Mouse (Mus musculus) urinary bladder, postnatal 14 days (tissue): ENCODE data around the gene Trappc5.

Experiments
- DNase-seq: peaks from one replicate; pipeline ENCODE4 v3.0.0; 2021; ENCODE audit warnings: low spot score

Trappc5 gene

GRCm38 (mm10) chr8:3676131-3676992 lies at the start of gene Trappc5:
Gene Trappc5, plus strand, starts transcription at chr8:3676299.
- peak; percentile 92 for DNase-seq

GRCm38 (mm10) chr8:3626971-3627370 lies 49.1 kb upstream of the Trappc5 start:
- no peak for DNase-seq

- DNase-seq, result peak; percentile 36
These were observed 48.1 kb upstream of the Trappc5 start for GRCm38 (mm10) chr8:3628014-3628413.

DNA sequence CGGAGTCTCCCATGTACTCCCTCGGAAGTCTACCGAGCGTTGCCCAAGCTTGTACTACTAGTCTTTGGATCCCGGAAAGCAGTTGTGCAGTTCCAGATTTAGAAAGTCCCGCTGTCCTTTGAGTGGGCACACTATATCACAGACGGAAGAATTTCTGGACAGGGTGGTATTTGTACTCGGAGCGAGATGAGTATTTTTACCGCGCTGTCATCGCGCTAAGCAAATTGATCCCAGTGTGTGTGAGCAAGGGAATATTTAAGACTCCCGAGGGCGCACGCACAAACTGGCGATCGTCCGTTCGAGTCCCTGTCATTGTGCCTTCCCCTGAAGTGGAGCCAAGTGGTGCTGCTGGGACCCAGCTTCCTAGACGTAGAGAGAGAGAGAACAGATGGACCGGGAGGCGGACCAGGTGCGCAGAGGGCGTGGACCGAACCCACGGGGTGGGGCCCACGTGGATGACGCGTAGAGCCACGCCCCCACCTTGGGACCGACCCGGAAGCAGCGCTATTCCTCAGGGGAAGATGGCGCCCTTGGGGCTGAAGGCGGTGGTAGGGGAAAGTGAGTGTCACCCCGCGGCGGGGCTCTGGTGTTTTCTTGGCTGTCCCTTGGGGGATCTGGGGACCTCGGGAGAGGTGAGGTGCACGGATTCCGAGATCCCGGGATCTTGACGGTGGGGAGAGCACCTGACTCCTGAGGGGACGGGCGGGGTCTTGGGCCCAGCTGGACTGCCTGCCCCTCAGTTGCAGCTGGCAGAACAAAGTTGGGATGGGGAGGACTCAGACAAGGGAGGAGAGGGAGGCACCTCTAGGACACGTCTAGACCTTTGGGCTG lies 45.2 kb upstream of the Trappc5 start, which contains the start of gene Stxbp2:
Stxbp2 (plus strand) TSS at position 309 of the 831 bp plus-strand sequence.
- peak; percentile 90 for DNase-seq

GRCm38 (mm10) chr8:3631478-3631875 lies 44.6 kb upstream of the Trappc5 start:
- peak; percentile 48 for DNase-seq

GRCm38 (mm10) chr8:3645804-3646203 lies 30.3 kb upstream of the Trappc5 start:
- peak; percentile 65 for DNase-seq

- DNase-seq, result no peak
These were observed 29.1 kb upstream of the Trappc5 start for GRCm38 (mm10) chr8:3646824-3647531.

DNA sequence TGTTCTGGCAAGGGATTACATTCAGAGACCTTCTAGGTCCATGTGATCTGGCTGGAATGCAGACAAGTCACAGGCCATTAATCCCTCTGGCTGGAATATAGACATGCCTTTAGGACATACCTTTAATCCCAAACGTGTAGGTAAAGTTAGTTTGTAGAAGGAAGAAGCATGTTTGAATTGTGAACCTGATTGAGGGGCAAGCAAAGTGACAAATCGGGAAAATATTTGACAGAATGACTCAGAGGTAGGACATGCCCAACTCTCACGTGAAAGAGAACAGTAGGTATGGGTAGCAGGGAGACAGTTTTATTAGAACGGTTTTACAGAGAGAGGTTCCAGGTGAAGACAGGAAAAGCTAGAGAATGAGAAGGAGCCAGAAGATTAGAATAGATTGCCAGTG lies 28.5 kb upstream of the Trappc5 start:
- DNase-seq, result no peak

- no peak for DNase-seq
These were observed 27.8 kb upstream of the Trappc5 start for GRCm38 (mm10) chr8:3648268-3648667.

DNA sequence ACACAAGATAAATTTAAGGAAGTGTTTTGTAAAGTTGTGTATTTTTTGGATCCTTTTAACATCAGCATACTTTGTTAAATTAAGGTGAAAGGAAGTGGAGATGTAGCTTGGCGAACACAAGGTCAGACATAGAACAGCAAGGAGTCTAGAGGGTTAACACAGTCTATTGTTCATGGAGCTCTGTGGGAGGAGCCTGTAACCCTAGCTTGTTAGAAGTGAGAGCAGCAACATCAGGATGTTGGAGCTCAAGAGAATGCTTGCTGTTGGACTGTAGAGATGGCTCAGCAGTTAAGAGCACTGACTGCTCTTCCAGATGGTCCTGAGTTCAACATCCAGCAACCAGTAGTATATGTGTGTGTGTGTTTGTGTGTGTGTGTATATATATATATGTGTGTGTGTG lies 27.1 kb upstream of the Trappc5 start:
- DNase-seq, result no peak

DNA sequence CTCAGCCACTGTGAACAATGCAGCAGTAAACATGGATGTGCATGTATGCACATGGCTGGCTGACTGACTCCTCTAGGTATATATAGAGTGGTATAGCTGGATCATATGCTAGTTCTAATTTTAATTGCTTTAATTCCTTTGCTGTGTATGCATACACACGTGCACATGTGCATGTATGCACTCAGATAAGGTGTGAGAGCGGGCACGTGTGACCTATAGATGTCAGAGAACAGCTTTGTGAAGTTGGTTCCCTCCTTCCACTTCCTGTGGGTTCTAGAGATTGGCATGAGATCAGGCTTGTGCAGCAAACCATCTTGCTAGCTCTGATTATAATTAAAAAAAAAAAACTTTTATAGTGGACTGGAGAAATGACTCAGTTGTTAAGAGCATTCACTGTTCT lies 23.3 kb upstream of the Trappc5 start:
- no peak for DNase-seq

- DNase-seq, result no peak
These were observed 21.2 kb upstream of the Trappc5 start for GRCm38 (mm10) chr8:3654726-3655508.

DNA sequence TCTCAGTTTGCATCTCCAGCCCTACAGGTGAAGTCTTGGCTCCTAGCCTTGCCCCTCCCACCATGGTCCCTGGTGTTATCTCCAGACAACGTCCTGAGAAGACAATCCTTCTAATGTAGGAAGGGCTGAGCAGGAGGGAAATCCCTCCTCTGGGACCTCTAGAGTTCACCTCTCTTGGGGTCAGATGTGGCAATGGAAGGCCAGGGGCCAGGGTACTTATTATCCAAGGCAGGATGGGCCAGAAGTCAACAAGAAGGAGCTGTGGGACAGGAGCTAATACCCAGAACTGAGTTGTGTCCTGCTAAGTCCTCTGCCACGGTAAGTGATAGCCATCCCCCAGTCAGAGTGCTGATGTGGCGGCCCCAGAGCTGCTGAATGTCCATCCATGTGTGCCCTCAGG lies 20.6 kb upstream of the Trappc5 start, which contains the start of gene Retn:
Retn (plus strand) TSS at position 245 of the 400 bp plus-strand sequence.
- no peak for DNase-seq

DNA sequence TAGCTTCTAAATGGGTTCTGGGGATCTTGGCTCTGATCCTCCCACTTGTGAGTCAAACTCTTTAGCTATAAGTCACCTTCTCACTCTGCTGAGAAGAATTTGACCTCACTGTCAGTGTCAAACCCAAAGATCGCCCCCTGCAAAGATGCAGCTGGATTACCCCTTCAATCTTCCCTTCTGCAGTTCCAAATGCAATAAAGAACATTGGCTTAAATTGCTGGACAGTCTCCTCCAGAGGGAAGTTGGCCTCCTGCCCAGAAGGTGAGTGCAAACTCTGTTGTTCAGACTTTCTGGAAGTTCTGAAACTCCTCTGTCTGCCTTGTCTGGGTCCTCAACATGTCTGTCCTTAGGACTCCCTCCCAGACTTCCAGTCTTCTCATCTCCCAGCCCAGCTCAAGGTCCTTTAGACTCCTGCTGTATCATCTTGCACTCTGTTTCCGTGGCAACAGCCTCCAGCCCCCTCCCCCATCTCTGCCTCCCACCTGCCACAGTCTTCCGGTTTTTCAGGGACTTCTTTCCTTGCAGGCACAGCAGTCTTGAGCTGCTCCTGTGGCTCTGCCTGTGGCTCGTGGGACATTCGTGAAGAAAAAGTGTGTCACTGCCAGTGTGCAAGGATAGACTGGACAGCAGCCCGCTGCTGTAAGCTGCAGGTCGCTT lies 19.2 kb upstream of the Trappc5 start:
- peak; percentile 26 for DNase-seq

DNA sequence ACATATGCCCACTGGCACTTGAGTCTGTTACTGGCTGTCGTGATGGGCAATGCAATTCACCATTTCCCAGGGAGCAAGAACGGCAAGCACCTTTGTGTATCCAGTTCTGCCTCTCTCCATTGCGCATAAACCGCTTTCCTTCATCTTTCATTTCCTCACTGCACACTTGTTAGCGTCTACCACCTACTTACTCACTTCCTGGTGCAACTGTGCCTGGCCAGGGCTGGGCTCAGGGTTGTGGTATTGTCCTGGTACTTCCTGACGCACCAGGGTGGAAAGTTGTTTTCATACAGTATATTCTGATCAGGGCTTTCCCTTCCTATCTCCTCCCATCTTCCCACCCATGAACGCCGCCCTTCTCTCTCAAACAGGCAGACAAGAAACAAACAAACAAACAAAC lies 15.2 kb upstream of the Trappc5 start:
- no peak for DNase-seq

GRCm38 (mm10) chr8:3664405-3664804 lies 11.7 kb upstream of the Trappc5 start:
- DNase-seq, result no peak

DNA sequence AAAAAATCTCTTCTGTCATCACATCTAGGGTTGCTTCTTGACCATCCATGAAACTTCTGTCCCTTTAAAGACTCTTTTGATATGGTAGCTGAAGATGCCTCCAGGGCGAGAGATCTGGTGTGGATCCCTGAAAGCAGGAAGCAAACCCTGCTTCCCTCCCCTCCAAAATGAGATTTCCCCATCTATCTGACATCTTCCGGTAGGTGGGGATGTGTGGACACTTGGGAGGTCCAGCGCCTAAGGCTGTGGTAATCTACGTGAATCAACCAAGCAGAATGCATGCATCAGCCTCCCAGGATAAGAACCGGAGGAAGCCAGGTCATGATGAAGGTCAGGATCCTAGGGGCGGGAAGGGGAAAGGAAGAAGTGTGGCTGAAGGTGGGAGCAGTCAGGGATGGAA lies 10.6 kb upstream of the Trappc5 start, which contains the start of gene Mcemp1:
Mcemp1 (plus strand) TSS at position 248 of the 400 bp plus-strand sequence.
- no peak for DNase-seq

DNA sequence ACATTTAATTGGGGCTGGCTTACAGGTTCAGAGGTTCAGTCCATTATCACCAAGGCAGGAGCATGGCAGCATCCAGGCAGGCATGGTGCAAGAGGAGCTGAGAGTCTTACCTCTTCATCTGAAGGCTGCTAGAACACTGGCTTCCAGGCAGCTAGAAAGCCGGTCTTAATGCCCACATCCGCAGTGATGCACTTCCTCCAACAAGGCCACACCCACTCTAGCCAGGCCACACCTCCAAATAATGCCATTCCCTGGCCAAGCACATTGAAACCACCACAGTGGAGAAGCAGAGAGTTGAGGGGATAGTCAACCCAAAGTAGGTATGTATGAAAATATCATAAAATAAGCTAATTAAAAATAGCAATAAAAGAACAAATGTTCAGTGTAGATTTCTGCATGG lies 5.7 kb upstream of the Trappc5 start:
- DNase-seq, result no peak

GRCm38 (mm10) chr8:3671980-3672491 lies 4.1 kb upstream of the Trappc5 start, which contains the start of gene Fcor:
Gene Fcor, minus strand, starts transcription at chr8:3672362.
- DNase-seq, result peak; percentile 88

DNA sequence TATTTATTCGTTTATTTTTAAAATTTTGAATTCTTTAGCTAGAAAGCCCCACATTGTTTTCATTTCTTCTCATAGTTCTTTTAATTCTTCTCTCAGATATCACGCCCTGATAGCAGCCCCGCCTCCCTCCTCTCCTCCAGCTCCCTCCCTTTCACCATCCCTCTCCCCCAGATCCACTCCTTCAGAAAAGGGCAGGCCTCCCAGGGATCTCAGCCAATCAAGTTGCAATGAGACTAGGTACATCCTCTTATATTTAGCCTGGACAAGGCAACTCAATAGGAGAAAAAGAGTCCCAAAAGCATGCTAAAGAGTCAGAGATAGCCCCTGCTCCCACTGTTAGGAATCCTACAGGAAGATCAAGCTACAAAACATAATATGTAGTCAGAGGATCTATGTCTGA lies 1.4 kb upstream of the Trappc5 start:
- DNase-seq, result no peak
